Mouse (Mus musculus) megakaryocyte, embryonic 14.5 days (primary cell): ENCODE measurements at regions not wholly inside any gene's neighbourhood (a gene's known extent, or its start where the extent isn't known, plus 50 kb on each side); places are given as distances from the start of the nearest gene placed in this dataset.

Experiments
- FLI1 ChIP-seq: IDR thresholded peaks from 2 replicates; pipeline ENCODE4 v1.6.1; 2012; ENCODE audit warnings: low read length, inconsistent platforms, mixed read lengths
- GATA1 ChIP-seq: IDR thresholded peaks from 3 replicates; pipeline ENCODE4 v1.6.1; 2012; ENCODE audit warnings: mixed read lengths, low read length, inconsistent platforms, borderline replicate concordance

- no peak for TF ChIP-seq GATA1
- no peak for TF ChIP-seq FLI1
Measured at GRCm38 (mm10) chr11:112464386-112464785, 317.6 kb upstream of the Sox9 start.
